8 mouse cellular contexts compared by ENCODE assay signal in genomic region chr1:40139798-40140532, GRCm38 (mm10).
DNase-seq lines count a peak whose midpoint lies in the region; ATAC-seq and TF ChIP-seq lines count a peak whose summit lies in the region.

No protein-coding gene starts in this region.

- no peak overlapping the region for H3K4me3 ChIP-seq in cerebellum, adult 2 months (replicated peaks; ENCODE audit: insufficient read depth, low read depth, low read length)
- no peak overlapping the region for H3K4me3 ChIP-seq in embryonic facial prominence, embryonic 10.5 days
- no peak overlapping the region for H3K4me3 ChIP-seq in heart, embryonic 12.5 days

- no peaks in the 10 kb centered on the region for H3K27me3 ChIP-seq in cerebellum, adult 2 months (ENCODE audit: control insufficient read depth, insufficient read depth, low read length)
- H3K27me3 ChIP-seq in embryonic facial prominence, embryonic 10.5 days (replicated peaks; ENCODE audit: low read depth, poor library complexity, severe bottlenecking) = no peaks in the 10 kb centered on the region
- no peaks in the 10 kb centered on the region for H3K27me3 ChIP-seq in heart, embryonic 12.5 days (replicated peaks)

- no peak for TF ChIP-seq POLR2A in cerebellum, adult 2 months (IDR thresholded peaks at IDR 0.05; ENCODE audit: borderline replicate concordance, insufficient read depth, low read length)

- H3K4me2 ChIP-seq in heart, embryonic 12.5 days = peak overlapping the region; percentile 33

- no peaks in the 10 kb centered on the region for H3K9me3 ChIP-seq in embryonic facial prominence, embryonic 10.5 days
- no peaks in the 10 kb centered on the region for H3K9me3 ChIP-seq in heart, embryonic 12.5 days (replicated peaks)

- DNase-seq in cerebellum, adult 2 months = peak; percentile 20 to 31
- DNase-seq in cerebellum, adult 18-20 months = no peak
- peak; percentile 3 for DNase-seq in embryonic facial prominence, embryonic 10.5 days (ENCODE audit: low spot score)
- peak; percentile 58 to 79 for DNase-seq in layer of hippocampus, adult 8-10 months (ENCODE audit: low spot score in 2 of 2)
- peak; percentile 87 for DNase-seq in lung, postnatal 10 days
- DNase-seq in urinary bladder, postnatal 25 days (ENCODE audit: low spot score) = peak; percentile 57
- DNase-seq in thymus, postnatal 10 days (ENCODE audit: low spot score in 2 of 2) = no peak

- H3K9ac ChIP-seq in heart, embryonic 12.5 days = no peak overlapping the region

- no peak overlapping the region for H3K27ac ChIP-seq in cerebellum, adult 2 months (ENCODE audit: insufficient read depth, low read length)
- H3K27ac ChIP-seq in embryonic facial prominence, embryonic 10.5 days (replicated peaks) = no peak overlapping the region
- H3K27ac ChIP-seq in heart, embryonic 12.5 days (ENCODE audit: poor library complexity, severe bottlenecking) = peak overlapping the region; percentile 71

- 24% methylated on average over 14 of the region's 14 CpGs for WGBS in cerebellum, adult 2 months
- 78% methylated on average over 14 of the region's 14 CpGs for WGBS in embryonic facial prominence, embryonic 10.5 days
- WGBS in heart, embryonic 12.5 days = 18% methylated on average over 14 of the region's 14 CpGs

- TF ChIP-seq CTCF in cerebellum, adult 2 months (IDR thresholded peaks at IDR 0.05; ENCODE audit: borderline replicate concordance, insufficient read depth, low read depth, low read length) = no peak

- H3K36me3 ChIP-seq in embryonic facial prominence, embryonic 10.5 days (replicated peaks) = no peaks in the 10 kb centered on the region
- H3K36me3 ChIP-seq in heart, embryonic 12.5 days = no peaks in the 10 kb centered on the region

- ATAC-seq in heart, embryonic 12.5 days (ENCODE audit: insufficient number of reproducible peaks, low FRiP score) = peak; percentile 80

- no peaks in the 10 kb centered on the region for H3K4me1 ChIP-seq in cerebellum, adult 2 months (ENCODE audit: control insufficient read depth, insufficient read depth, low read length)
- no peaks in the 10 kb centered on the region for H3K4me1 ChIP-seq in embryonic facial prominence, embryonic 10.5 days
- H3K4me1 ChIP-seq in heart, embryonic 12.5 days (replicated peaks) = peaks cover 18% of the 10 kb centered on the region

Comparison
In these comparisons a context has a peak if more than half of its experiments do, and no peak if none do; other contexts are left out.
1. DNase-seq: peak in cerebellum, adult 2 months (2 of 2), embryonic facial prominence, embryonic 10.5 days (single experiment), layer of hippocampus, adult 8-10 months (2 of 2), lung, postnatal 10 days (single experiment) and urinary bladder, postnatal 25 days (single experiment); none in cerebellum, adult 18-20 months (0 of 2) and thymus, postnatal 10 days (0 of 2).